Mouse (Mus musculus) heart, adult 9 months (tissue): Measurements from ENCODE around the gene Mpeg1.
A peak's percentile ranks its signal among the peaks of the same experiment; 100 is the strongest.

Experiments used
- DNase-seq, 2 experiments: peaks; one replicate each; pipeline ENCODE4 v3.0.0; 2022; ENCODE audit warnings: low spot score in 2 of 2

The Mpeg1 gene

GRCm38 (mm10) chr19:12465530-12466144 is 5.1 kb downstream of the Mpeg1 start:
- no peak for DNase-seq

- DNase-seq: peak in 1 of 2 experiments; percentile 68
Observed at GRCm38 (mm10) chr19:12466204-12466603, 5.6 kb downstream of the Mpeg1 start.

GRCm38 (mm10) chr19:12467436-12467835 is 6.9 kb downstream of the Mpeg1 start:
- no peak for DNase-seq

GRCm38 (mm10) chr19:12471866-12472265 is 11.3 kb downstream of the Mpeg1 start:
- DNase-seq: no peak

DNA sequence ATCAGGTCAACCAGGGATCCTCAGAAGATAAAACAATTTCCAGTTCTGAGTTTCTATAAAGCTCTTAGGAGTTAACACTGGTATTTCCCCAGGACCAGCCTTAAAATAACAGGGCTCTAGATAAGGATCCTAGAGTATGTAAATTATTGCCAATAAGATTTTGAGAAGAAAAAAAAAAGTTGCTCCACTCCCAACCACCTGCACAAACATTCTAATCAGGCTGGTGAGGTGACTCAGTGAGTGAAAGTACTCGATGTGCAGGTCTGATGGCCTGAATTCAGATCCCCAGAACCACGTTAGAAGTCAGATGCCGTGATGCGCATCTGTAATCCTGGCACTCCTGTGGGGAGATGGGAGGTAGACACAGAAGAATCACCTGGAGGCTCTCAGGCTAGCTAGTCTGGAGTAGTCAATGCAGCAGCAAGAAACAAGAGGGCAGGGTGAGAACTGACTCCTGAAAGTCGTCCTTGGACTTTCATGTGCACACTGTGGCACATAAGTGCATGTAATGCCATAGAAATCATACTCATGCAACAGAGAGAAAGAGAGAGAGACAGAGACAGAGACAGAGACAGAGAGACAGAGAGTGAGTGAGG is 11.9 kb downstream of the Mpeg1 start:
- no peak for DNase-seq

GRCm38 (mm10) chr19:12473201-12473641 is 12.6 kb downstream of the Mpeg1 start:
- no peak for DNase-seq

DNA sequence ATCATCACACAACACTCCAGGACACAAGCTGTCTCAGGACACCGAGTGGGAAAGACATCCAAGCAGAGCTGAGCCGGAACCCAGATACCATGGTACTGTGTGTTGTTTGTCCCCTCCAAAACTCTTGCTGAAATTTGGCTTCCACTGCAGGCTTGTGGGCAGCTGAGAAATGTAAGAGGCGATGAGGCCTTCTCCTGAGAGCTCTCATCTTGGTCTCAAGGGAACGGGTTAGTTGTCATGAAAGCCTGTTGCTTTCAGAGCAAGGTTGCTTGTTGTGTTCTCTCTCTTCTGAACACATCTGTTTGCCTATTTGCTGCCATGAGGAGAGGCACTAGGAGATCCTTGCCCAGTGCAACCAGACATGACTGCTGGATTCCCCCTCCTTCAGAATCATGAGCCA is 13.4 kb downstream of the Mpeg1 start:
- no peak for DNase-seq

DNA sequence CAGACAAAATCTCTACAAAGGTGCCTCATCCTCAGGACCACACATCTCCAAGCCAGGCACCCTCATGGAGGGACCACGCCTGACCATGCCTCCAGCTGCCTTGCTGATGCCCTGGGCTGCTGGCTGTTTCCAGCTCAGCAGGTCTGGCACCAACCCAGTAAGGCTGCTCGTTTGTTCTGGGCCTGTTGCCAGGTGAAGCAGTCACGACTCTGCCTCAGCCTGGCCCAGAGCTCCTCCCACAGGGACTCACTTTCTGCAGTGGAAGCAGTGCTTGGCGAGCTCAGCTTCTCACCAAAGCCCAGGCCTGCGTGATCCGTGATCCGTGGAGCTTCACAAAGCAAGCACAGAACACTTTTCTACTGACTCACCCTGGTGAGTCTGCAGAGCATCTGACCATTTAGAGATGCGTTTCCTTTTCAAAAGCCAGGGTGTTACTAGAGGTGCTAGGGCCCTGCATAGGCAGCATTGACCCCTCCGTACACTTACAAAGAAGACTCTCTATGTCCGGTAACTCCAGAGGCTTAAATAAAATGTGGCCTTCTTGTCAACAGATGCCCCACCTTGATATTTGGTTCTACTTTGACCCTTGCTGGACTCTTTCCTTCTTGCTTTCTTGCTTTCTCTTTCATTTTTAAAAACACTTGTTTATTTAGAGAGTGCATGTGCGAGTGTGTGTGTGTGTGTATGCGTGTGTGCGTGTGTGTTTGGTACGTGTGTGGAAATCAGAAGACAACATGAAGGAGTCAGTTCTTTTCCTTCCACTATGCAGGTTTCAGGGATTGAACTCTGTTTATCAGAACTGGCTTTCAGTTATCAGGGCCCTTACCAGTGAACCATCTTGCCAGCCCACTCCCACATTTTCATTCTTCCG is 15.0 kb downstream of the Mpeg1 start:
- DNase-seq: peak; percentile 85 to 91

DNA sequence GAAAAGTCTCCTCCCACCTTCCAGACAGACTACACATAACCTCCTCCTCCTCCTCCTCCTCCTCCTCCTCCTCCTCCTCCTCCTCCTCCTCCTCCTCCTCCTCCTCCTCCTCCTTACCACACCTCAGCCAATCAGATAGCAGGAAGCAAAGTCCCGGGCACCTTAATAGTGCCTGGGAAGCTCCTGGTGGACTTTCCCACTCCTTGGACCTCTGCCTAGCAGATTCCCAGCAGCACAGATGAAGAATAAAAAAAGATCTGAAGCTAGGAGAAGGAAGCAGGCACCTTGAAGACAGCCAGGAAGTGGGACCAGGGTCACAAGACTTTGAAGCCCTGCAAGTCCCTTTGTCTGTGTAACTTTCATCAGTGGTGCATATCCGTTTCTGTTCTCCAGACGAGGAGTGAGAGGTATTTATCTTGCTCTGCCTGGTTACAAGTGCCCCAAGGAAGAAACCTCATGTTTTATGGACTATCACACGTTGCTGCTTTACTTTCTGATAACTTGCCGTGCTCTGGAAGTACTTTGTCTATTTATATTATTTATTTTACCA is 16.2 kb downstream of the Mpeg1 start:
- no peak for DNase-seq

DNA sequence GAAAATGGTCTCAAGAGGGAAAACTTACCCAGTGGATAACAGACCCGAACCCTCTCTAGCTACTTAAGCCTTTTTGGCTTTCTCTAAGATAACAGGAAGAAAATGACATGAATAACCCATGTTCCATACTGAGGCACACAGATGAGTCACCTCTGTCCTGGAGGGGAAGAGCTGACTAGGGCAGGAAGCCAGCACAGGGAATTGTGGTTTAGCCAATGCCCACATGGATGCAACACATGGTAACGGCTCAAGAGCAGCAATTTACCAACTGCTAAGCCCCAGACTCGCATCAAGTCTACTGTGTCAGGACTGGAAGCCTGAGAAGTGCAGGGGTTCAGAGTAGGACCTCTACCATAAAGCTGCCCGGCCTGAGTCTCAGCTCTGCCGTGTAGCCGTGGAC is 17.8 kb downstream of the Mpeg1 start:
- no peak for DNase-seq

- DNase-seq: peak; percentile 64 to 66
Observed at GRCm38 (mm10) chr19:12483782-12484181, 23.2 kb downstream of the Mpeg1 start.

DNA sequence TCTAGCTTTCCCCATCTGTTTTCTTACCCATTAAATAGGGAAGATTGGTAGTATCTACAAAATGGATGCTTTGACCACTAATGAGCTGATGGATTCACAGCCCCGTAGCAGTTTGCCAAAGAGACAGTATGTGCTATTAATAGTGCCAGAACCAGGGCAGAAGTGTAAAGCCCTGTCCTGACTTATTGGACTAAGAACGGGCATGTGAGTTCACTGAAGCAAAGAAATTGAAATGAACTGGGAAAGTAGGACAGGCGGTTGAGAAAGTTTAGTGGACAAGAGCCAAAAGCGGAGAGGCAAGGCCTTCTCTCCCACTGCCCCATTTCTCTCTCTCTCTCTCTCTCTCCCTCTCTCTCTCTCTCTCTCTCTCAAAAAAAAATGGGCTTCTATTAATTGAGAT is 23.6 kb downstream of the Mpeg1 start:
- DNase-seq: no peak

- DNase-seq: no peak
Observed at GRCm38 (mm10) chr19:12485223-12485622, 24.6 kb downstream of the Mpeg1 start.

- DNase-seq: no peak
Observed at GRCm38 (mm10) chr19:12485631-12486030, 25.1 kb downstream of the Mpeg1 start.

GRCm38 (mm10) chr19:12486875-12487274 is 26.3 kb downstream of the Mpeg1 start:
- DNase-seq: peak; percentile 90 to 92

DNA sequence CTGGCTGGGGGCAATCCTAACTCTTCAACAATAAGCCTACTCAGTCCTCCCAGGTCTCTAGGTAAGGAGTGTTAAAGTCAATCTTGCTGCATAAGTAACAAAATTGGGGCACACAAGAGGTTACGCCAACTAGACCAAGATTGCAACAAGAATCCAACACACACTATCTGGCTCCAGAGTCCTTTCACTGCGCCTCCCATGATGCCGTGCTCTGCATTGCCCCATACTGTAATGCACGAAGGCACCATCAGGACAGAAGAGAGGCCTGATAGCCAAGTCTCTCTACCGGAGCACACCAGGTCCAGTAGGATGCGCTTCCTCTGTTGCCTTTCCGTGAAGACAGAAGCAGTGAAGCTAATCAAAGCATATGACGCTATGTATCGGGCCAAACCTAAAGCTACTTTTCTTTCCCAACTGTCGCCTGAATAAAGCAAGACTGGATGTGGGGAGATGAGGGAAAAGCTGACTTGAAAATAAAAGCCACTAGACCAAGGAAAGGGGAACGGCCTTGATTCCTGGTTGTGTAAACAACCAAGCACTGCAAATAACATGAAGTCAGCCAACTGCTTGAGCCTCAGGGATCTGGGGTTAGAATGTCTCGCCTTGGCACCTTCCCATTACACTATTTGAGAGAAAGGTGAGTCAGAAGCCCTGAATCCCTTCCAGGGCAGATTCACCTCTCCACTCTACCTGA is 27.1 kb downstream of the Mpeg1 start:
- no peak for DNase-seq

- peak in 1 of 2 experiments; percentile 44 for DNase-seq
Observed at GRCm38 (mm10) chr19:12488205-12488966, 27.8 kb downstream of the Mpeg1 start.

GRCm38 (mm10) chr19:12488969-12489674 is 28.5 kb downstream of the Mpeg1 start:
- peak; percentile 56 to 63 for DNase-seq

GRCm38 (mm10) chr19:12489675-12490570 is 29.3 kb downstream of the Mpeg1 start:
- DNase-seq: no peak
